Mouse (Mus musculus) adrenal gland, adult (tissue): ENCODE measurements around the gene Pdgfd.
"Not testable (repeated sequence)": the region's sequence is repeated elsewhere in the genome, so short reads cannot be mapped to it uniquely, and the experiment has no call there.

Experiments used
- DNase-seq, 2 experiments: peaks; one replicate each; pipeline ENCODE4 v3.0.0; 2022 to 2023; ENCODE audit warnings: low spot score in 1 of 2; ENCODE audit not compliant: inconsistent age in 2 of 2

The Pdgfd gene

DNA sequence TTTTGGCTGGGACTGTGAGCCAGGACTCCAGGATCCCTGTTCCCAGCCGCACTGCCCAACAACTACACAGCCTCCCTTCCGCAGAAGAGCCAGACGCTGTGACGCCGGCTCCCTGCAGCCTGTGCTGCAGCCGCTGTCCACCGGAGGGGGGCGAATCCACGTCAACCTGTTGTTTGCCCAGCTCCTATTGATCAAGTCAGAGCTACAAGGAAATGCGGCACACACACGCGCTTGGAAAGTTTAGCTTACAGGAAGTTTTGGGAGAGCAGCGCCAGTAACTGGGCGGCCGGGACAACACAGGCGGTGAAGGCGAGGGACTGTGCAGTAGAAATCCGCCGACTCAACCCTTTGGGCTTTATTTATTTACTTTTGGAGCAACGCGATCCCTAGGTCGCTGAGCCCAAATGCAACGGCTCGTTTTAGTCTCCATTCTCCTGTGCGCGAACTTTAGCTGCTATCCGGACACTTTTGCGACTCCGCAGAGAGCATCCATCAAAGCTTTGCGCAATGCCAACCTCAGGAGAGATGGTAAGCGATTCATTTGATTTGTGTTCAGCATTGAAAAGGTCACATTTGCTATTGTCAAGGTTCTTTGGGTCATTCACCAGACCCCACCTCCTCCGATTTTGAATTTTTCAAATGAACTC is at the start of gene Pdgfd:
TSS of gene Pdgfd (plus strand) at position 194 of the 647 bp plus-strand sequence.
- peak; percentile 85 to 92 for DNase-seq

DNA sequence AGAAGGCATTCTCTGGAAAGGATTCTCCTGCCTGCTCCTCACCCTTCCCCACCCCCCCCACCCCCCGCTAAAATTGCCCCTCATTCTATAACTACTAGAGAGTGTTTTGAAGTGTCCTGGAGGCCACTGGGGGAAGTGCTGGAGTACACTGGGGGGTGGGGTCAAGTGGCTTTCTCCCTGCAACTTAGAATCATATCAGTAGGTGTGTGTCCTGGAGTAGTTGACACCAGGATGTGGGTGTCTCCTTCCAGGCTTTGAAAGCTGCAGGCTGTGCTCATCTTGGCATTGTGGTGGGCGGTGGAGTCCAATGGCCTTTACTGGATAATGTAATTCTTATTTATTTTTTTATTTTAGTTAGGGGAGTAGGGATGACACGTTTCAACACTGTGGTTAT is 651 bp downstream of the Pdgfd start:
- peak in 1 of 2 experiments; percentile 26 for DNase-seq

DNA sequence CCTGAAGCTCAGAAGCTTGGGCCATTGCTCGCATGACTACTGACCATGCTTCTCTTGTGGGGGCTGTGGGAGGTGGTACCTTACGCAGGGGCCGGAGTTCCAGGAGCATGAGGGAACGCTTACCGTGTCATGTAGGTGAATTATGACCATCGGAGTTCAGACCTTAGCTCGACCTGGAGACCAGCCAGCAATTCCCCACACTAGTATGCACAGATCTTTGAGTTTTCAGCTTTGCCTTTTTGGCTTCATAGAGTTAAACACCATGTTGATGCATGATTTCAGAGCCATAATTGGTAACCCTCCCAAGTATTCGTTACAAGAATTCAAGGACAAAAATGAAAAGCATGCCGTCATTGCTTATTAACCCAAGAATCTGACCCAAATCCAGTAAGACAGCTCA is 2.6 kb downstream of the Pdgfd start:
- DNase-seq: peak; percentile 21 to 78

DNA sequence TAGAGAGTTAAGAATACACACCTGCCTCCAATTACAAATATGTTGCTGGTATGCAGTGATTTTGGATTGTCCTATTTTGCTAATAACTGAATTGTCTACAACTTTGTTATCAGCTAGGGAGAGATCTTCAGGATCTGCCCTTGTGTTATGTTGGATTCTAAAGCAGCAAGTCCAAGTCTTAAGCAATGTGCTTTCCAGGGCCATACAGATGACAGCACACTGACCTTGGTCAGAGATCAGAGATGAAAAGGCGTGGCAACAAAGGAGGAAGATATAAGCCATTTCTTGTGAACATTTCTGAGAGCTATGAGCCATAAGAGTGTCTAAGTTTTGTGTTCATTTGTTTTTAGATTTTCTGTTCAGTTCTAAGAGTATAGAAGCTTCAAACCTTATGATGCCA is 4.9 kb downstream of the Pdgfd start:
- peak; percentile 31 to 79 for DNase-seq

DNA sequence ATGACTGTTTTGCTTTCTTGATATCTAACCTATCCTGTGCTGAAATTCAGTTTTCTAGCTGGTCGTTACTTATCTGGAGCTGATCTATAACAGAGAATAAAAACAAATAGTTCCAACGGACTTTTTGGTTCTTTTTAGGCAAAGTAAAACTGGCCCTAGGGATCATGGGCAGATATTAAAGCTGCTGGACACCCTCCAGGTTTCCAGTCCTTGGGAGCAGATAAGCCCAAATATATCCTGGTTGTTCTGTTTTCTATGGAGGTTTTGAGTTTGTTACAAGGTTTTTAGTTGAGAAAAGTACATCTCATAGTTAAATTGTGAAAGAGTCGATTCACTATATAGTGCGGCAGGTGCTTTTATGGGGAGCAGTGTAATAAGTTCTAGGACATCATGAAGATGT is 7.3 kb downstream of the Pdgfd start:
- peak; percentile 14 to 71 for DNase-seq

DNA sequence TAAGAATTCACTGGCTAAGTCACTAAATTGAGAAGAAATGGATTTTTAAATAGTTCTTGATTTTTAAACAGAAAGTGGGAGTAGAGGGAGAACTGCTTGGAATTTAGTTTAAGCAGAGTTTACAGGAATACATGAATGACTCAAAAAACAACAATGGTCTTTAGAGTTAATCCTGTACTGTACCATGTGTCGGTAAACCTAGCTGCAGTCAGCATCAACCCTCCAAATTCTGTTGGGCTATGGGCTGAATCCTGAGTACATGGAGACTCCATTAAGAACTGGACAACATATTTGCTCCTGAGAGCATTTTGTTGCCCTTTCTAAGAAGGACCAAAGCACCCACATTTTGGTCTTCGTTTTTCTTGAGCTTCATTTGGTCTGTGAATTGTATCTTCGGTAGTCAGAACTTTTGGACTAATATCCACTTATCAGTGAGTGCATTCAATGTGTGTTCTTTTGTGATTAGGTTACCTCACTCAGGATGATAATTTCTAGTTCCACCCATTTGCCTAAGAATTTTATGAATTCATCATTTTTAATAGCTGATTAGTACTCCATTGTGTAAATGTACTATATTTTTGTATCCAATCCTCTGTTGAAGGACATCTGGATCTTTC is 14.0 kb downstream of the Pdgfd start:
- DNase-seq: no peak

DNA sequence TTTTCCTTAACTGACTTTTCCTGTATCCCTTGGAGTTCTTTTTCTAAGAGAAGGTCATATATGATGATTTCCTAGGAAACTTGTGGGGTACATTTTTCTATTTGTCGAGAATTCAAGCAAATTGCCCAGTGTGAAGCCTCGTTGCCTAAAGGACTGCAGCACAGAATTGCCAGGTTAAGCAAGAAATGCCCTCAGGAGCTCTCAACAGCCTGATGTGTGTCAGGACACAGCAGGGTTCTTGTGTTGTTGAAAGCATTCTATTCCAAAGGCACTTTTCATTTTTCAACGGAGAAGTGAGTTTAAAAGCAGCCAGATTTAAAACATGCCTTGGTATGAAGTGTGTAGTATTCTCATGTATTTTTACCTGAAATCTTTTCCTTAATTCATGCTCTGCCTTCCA is 19.6 kb downstream of the Pdgfd start:
- no peak for DNase-seq

DNA sequence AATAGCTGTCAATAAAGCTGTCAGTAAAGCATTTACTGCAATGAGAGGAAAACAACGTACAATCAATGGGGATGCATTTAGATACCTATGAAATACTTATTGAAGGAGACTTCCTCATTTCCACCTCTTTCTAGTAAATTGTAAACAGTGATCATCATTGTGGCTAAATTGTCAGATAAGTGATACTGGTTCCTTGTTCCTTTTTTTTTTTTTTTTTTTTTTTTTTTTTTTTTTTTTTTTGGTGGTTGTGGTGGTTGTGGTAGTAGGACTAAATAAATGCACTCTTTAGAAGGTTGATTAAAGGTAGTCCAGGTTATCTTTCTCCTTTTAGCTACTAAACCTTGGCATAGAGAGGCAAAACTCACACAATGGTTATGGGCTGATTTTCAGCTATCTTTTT is 25.0 kb downstream of the Pdgfd start:
- DNase-seq: no peak

DNA sequence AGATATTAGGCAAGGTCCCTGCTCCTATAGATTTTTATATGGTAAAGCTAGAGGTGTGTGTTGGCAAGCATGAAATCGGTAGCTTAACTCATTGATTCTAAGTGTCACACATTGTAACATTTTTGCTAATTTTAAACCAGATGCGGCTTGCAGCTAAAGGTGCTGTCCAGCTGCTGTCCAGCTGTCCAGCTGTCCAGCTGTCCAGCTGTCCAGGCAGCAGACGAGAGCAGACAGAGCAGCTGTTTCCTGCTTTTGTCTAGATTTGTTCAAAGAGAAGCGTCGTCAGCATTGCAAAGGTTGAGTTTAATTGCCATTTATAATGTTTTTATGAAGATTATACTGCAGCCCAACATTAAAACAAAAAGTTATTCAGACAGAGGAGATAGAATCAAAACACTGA is 44.5 kb downstream of the Pdgfd start:
- DNase-seq: no peak

DNA sequence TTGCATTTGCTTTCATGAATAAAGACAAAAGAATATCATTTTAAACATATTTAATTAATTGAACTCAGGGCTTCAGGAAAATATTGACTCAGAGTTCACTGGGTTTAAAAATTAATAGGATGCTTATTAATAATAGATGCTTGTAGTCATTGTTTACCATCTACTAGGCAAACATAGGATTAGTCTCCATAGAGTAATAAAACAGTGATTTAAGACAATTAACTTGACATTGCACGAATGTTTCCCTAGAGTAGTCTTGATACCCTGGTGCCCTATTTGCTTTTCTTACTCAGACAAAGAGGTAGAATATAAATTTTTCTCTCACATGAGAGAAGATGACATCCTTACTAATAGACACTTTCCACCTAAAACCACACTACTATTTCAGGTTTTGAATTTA is 49.1 kb downstream of the Pdgfd start:
- no peak for DNase-seq

DNA sequence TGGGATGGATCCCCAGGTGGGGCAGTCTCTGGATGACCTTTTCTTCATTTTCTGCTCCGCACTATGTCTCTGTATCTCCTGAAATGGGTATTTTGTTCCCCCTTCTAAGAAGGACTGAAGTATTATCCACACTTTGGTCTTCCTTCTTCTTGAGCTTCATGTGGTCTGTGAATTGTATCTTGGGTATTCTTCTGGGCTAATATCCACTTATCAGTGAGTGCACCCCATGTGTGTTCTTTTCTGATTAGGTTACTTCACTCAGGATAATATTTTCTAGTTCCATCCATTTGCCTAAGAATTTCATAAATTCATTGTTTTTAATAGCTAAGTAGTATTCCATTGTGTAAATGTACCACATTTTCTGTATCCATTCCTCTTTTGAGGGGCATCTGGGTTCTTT is 67.6 kb downstream of the Pdgfd start:
- DNase-seq: not testable (repeated sequence)

DNA sequence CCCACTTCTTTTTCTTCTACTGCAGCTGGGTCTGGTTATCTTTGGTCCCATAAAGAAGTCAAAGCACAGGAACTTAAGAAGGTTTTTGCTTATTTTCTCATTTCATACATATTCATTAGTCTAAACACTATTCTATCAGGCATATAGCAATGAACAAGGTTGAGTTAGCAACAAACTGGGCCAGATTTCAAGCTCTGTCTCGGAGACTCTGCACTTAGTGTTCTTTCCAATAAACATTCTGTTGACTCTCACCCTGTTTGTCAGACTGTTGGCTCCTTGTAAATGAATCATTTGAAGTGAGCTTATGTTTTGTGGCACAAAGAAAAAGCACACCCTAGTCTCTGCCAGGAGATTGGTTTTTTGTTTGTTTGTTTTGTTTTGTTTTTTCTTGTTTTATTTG is 81.9 kb downstream of the Pdgfd start:
- DNase-seq: peak in 1 of 2 experiments; percentile 39

DNA sequence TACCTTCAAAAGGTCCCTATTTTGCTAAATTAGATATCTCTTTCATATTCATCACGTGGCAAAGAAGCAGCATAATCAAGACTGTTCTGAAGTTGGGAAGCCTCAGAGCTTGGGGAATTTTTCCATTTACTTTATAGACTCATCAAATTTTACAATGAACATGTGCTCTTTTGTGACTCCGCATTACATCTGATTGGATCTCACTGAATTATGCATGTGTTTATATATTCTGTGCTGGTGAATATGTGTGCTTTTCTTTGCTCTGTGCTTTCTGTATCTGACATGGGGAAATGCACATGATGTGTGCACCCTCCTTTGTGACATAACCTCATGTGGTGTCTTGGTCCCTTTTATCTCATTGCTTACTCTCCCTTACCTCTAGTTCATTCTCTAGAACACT is 83.6 kb downstream of the Pdgfd start:
- DNase-seq: no peak

DNA sequence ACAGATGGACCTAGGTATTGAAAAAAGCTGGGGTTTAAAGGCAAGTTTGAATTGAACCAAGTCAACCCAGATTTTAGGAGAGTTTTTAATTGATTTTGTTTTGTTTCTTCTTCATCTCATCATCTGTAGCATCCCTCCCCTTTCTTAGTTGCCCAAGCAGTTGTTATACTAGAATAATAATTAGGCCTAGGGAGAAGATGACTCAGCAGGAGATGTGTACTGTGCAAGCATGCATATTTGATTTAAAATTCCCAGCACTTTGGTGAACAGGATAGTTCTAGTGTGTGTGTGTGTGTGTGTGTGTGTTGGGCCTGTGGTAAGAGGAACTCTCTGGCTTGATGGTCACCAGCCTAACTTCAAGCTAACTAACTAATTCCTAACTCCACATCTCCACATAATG is 88.7 kb downstream of the Pdgfd start:
- DNase-seq: no peak

DNA sequence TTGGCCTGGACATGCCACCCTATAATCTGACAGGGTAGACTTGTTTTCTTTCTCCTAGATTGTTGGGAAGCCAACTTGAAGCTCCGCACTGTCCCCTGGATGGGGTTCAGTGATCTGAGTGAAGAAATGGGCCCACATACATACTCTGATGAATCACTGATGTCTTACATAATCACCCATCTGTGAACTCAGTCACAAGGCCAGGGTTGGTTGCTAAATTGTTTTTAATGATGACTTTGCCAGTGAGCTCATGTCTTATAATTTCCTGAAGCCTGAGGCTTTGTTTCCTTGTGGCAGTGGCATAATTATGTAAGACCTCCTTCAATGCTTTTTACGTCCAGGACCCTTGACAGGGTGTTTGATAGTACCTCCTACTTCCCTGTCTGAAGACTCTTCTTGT is 96.4 kb downstream of the Pdgfd start:
- peak in 1 of 2 experiments; percentile 79 for DNase-seq

DNA sequence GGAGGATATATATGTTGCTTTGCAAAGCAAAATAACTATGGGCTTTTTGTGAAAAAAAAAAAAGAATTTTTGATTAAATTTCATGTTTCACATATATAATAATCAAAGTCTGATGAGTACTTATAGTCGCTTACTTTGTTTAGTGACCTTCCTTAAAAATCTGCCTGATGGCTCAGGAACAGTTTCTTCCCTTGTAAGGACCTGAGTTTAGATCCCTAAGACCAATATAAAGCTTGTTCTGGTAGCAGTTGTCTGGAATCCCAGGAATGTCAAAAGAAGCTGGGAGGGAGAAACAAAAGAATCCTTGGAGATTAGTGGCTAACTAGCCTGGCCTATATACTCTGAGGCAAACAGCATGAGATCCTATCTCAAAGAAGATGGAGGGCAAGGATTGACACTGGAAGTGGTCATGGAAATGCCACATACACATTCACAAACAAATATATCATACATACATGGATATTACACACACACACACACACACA is 101.5 kb downstream of the Pdgfd start, which contains the start of gene Ddi1:
TSS of gene Ddi1 (minus strand) at position 51 of the 485 bp plus-strand sequence.
- DNase-seq: no peak

DNA sequence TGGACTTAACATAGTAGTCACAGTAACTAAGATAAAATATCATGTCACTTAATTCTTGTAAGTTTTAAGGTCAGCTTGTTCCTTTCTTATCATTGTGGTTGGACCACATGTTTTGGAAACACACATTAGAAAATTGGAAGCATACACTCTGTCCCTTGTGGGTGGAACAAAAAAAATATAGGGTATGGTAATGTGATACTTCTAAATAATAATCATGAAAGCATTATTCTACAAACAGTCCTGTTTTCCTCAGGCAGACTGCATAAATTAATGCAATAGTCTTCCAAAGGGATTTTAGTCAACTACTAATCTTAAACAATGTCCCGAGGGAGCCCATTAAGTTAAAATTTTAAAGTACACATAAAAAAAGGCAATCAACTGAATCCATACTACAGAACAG is 108.0 kb downstream of the Pdgfd start:
- no peak for DNase-seq

DNA sequence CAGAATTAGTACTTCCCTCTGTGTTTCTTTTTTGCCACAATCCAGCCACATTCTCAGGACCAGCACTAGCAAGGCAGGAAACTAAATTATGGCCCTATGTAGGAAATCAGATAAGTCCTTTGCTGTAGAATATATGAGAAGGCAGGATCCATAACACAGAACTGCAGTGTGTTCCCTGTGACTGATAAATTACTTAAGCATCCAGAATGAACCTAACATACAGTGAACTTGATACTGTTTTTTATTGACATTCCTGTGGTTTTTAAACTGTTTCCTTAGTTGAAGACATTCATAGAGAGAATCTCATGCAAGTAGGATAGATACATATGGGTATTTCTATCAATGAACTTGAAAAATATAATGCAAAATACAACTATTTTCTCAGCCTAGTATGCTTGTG is 109.1 kb downstream of the Pdgfd start:
- no peak for DNase-seq

DNA sequence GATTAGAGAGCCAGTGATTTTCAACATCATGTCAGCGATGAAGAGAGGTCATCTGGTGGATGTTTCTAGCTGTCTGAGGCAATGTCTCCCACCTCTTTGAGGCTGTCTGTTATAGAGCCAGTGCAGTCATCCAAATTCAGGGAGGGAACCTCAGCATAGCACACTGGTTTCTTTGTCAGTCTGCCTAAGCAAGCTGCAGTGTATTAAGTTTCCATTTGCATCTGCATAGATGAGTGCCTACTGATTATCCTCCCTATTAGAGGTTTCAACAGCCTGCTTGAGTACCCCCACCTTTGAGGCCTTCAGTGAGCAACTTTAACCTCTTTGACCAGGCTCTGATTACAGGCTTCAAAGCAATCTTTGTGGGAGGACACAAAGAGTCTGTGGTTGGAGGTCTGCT is 118.4 kb downstream of the Pdgfd start:
- no peak for DNase-seq

DNA sequence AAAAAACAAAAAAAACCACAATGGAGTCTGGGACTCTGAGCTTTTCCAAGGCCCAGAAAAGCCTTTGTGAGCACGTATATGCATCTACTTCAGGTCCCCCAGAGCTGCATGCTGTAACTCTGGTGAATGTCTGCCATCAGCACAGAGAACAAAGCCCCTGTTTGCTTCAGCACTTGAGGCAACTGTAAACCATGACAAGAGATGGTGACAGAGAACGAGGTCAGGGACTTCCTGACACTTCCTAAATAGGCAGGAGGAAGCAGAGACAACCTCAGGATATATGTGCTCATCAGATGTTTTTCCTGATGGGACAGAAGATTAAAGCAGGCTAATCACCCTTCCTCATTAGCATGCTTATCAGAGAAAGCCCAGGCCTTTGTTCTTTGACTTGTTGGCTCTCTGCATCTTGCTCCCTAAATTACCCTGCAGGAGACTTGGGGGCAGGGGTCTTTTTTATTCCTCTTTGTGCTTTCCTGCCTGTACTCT is 120.9 kb downstream of the Pdgfd start:
- DNase-seq: no peak

DNA sequence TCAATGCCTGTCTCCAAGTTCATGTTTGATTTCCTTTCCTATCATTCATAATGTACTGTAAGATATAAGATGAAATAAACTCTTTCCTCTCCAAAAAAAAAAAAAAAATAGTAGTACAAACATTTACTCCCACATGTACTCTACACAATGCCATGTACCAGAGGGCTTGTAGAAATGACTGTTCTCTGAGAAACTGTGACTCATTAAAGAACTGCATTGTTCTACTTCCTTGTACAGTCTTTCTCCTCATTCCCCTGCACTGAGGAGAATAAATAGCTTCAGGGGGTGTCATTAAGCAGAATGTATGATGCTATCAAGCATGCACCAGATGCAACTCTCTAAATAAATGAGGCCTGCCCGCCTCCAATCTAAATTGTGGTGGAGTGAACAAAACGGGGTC is 130.2 kb downstream of the Pdgfd start:
- DNase-seq: no peak

DNA sequence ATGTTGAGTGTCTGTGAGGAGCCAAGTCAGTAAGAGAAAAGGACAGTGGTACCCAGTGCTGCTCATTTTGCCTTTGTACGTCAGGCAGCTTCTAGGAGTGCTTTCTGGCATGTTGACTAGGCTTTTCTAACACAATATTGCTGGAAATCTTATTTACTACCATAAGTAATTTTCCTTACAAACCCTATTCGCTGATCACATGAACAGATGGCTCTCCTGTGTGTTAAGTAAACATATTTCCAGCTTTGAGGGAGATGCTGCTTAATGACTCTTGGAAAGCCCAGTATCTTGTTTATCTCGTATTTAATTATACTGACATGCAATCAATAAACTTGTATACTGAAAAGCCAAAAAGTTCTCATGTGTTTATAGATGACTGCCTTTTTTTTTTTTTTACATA is 133.7 kb downstream of the Pdgfd start:
- DNase-seq: no peak

DNA sequence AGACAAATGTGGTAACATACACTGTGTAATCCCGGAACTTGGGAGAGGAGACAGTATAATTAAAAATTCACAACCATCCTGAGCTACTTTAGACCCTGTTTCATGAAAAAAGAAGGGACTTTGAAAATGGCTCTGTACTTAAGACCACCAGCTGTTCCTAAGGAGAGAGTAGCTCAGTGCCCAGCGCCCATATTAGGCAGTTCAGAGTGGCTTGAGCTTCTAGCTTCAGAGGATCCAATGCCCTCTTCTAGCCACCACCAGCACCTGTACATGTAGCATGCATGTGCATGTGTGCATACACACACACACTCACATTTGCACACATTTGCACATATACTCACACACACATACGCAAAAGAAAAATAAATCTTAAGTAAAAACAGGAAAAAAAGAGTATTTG is 136.2 kb downstream of the Pdgfd start:
- DNase-seq: no peak
